ENCODE assay signal across 8 mouse cellular contexts in the genomic region with DNA sequence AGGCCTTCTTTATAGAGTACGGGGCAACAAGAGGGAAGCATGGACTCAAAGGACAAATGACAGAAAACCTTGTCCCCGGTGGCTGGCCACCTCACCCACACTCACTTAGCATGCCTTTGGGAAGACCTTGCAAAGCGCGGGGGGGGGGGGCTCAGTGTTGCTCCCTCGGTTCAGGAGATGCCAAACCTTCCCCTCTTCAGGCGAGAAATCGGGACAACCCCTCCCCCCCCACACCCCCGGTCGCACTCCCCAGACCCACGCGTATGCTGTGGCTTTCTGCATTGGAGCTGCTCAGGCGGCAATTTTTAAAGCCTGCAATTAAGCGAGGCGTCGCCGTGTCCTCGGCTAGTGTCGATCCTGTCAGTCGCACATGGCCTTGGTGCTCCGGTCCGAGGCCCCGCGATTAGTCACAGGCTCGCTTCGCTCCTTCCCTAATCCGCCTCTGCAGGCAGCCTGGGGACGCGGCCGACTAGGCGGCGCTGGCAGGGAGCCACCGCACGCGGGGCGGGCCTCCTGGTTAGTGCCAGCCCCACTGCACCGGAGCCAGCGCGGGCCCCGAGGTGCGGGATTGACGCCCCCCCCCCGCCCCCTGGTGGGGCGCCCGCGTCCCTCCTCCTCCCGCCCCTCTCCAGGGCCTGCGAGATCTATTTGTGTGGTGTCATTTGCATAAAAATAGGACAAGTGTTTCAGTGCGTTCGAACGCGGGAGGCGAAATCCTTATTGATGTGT.
DNase-seq lines count a peak whose midpoint lies in the region; ATAC-seq and TF ChIP-seq lines count a peak whose summit lies in the region.

No protein-coding gene starts in this region.

- H3K27me3 ChIP-seq in heart, embryonic 10.5 days (ENCODE audit: insufficient read depth, poor library complexity, severe bottlenecking), result peaks cover 91% of the 10 kb centered on the region
- peaks cover 79% of the 10 kb centered on the region for H3K27me3 ChIP-seq in lung, embryonic 15.5 days
- peaks cover 58% of the 10 kb centered on the region for H3K27me3 ChIP-seq in neural tube, embryonic 15.5 days (replicated peaks)

- WGBS in lung, adult 2 months, result 10% methylated on average over 52 of the region's 52 CpGs
- WGBS in heart, embryonic 10.5 days, result 1% methylated on average over 52 of the region's 52 CpGs
- WGBS in lung, embryonic 15.5 days, result 6% methylated on average over 41 of the region's 52 CpGs
- 3% methylated on average over 48 of the region's 52 CpGs for WGBS in neural tube, embryonic 15.5 days

- peak overlapping the region; percentile 88 for H3K4me2 ChIP-seq in lung, embryonic 15.5 days
- peak overlapping the region; percentile 81 for H3K4me2 ChIP-seq in neural tube, embryonic 15.5 days

- DNase-seq in lung, adult 18-20 months, result peak; percentile 53 to 69
- DNase-seq in lung, adult 2 months, result no peak
- peak; percentile 76 for DNase-seq in embryo, embryonic 11 days
- DNase-seq in heart, embryonic 10.5 days (ENCODE audit: low spot score), result no peak
- DNase-seq in kidney, adult 9 months, result peak; percentile 56
- peak; percentile 54 for DNase-seq in thymus, postnatal 14 days

- H3K4me1 ChIP-seq in lung, adult 2 months (ENCODE audit: control insufficient read depth, insufficient read depth, low read length), result peaks cover 15% of the 10 kb centered on the region
- H3K4me1 ChIP-seq in heart, embryonic 10.5 days, result peaks cover 42% of the 10 kb centered on the region
- H3K4me1 ChIP-seq in lung, embryonic 15.5 days, result peaks cover 36% of the 10 kb centered on the region
- peaks cover 47% of the 10 kb centered on the region for H3K4me1 ChIP-seq in neural tube, embryonic 15.5 days

- TF ChIP-seq CTCF in lung, adult 2 months (IDR thresholded peaks at IDR 0.05; ENCODE audit: insufficient read depth, low read length), result no peak

- ATAC-seq in lung, embryonic 15.5 days (ENCODE audit: borderline replicate concordance, extremely low read depth, low FRiP score, low TSS enrichment), result no peak
- ATAC-seq in neural tube, embryonic 15.5 days (ENCODE audit: low FRiP score), result no peak

- no peak overlapping the region for H3K4me3 ChIP-seq in lung, adult 2 months (replicated peaks; ENCODE audit: extremely low read depth, low read depth, low read length)
- peak overlapping the region; percentile 70 for H3K4me3 ChIP-seq in heart, embryonic 10.5 days
- H3K4me3 ChIP-seq in lung, embryonic 15.5 days, result peak overlapping the region; percentile 27
- 0 out of 2 replicates have a peak overlapping the region, but pooled peaks have one; percentile 4 for H3K4me3 ChIP-seq in neural tube, embryonic 15.5 days (replicated peaks)

- no peaks in the 10 kb centered on the region for H3K36me3 ChIP-seq in heart, embryonic 10.5 days
- no peaks in the 10 kb centered on the region for H3K36me3 ChIP-seq in lung, embryonic 15.5 days
- H3K36me3 ChIP-seq in neural tube, embryonic 15.5 days, result no peaks in the 10 kb centered on the region

- H3K27ac ChIP-seq in heart, embryonic 10.5 days, result peak overlapping the region; percentile 91
- peak overlapping the region; percentile 97 for H3K27ac ChIP-seq in lung, embryonic 15.5 days
- peak overlapping the region; percentile 94 for H3K27ac ChIP-seq in neural tube, embryonic 15.5 days (replicated peaks)

- peak overlapping the region; percentile 13; the same call in 1 of the 2 replicates for H3K9ac ChIP-seq in lung, embryonic 15.5 days
- no peak overlapping the region for H3K9ac ChIP-seq in neural tube, embryonic 15.5 days (replicated peaks)

- H3K9me3 ChIP-seq in heart, embryonic 10.5 days, result no peaks in the 10 kb centered on the region
- no peaks in the 10 kb centered on the region for H3K9me3 ChIP-seq in lung, embryonic 15.5 days
- no peaks in the 10 kb centered on the region for H3K9me3 ChIP-seq in neural tube, embryonic 15.5 days (replicated peaks)

- TF ChIP-seq POLR2A in lung, adult 2 months (IDR thresholded peaks at IDR 0.05; ENCODE audit: borderline replicate concordance, extremely low read depth, low read depth, low read length), result no peak

Comparison
In these comparisons a context has a peak if more than half of its experiments do, and no peak if none do; other contexts are left out.
1. DNase-seq: peak in lung, adult 18-20 months (2 of 2), embryo, embryonic 11 days (single experiment), kidney, adult 9 months (single experiment) and thymus, postnatal 14 days (single experiment); none in lung, adult 2 months (single experiment) and heart, embryonic 10.5 days (single experiment).
2. Peak in every context shown above with its lines, with median percentiles within 50 percentile points of each other: H3K27ac ChIP-seq.